Mouse (Mus musculus) forebrain, embryonic 11.5 days (tissue): ENCODE measurements around the gene H2-Q7. TPM values are rescaled to one million over a fixed set of nuclear protein-coding genes. Genes with fewer than 3 reads are reported as not detected.
"Not testable (repeated sequence)": the region's sequence is repeated elsewhere in the genome, so short reads cannot be mapped to it uniquely, and the experiment has no call there.

ENCODE experiments used
- ATAC-seq: fragments of 200-750 bp; cut with Nextera tagmentation; replicated peaks from 2 replicates; pipeline ENCODE4 v1.8.0; 2017; ENCODE audit warnings: moderate TSS enrichment; ENCODE audit not compliant: low FRiP score
- DNase-seq: peaks from one replicate; pipeline ENCODE4 v3.0.0-alpha.2; 2017; ENCODE audit warnings: low spot score
- H3K27ac ChIP-seq: fragments of 300-500 bp; sonication (generic); 2 replicates; pipeline ENCODE4 v1.5.1; 2014; ENCODE audit warnings: low read depth, low read length
- H3K27me3 ChIP-seq: fragments of 300-500 bp; sonication (generic); 2 replicates; pipeline ENCODE4 v1.6.1; 2014; ENCODE audit warnings: mild to moderate bottlenecking, low read length, mixed read lengths; ENCODE audit not compliant: control insufficient read depth, insufficient read depth
- H3K36me3 ChIP-seq: fragments of 300-500 bp; sonication (generic); 2 replicates; pipeline ENCODE4 v1.6.1; 2014; ENCODE audit warnings: mild to moderate bottlenecking, low read length, moderate library complexity, mixed read lengths; ENCODE audit not compliant: control insufficient read depth, insufficient read depth
- H3K4me1 ChIP-seq: fragments of 300-500 bp; sonication (generic); replicated peaks from 2 replicates; pipeline ENCODE4 v1.6.1; 2014; ENCODE audit warnings: low read length, mixed read lengths; ENCODE audit not compliant: control insufficient read depth, insufficient read depth
- H3K4me2 ChIP-seq: fragments of 300-500 bp; sonication (generic); 2 replicates; pipeline ENCODE4 v1.6.1; 2014; ENCODE audit warnings: low read depth, mild to moderate bottlenecking, low read length, moderate library complexity, mixed read lengths; ENCODE audit not compliant: severe bottlenecking
- H3K4me3 ChIP-seq: fragments of 300-500 bp; sonication (generic); 2 replicates; pipeline ENCODE4 v1.5.1; 2014; ENCODE audit warnings: low read depth, low read length
- H3K9ac ChIP-seq: fragments of 300-500 bp; sonication (generic); 2 replicates; pipeline ENCODE4 v1.6.1; 2014; ENCODE audit warnings: low read length
- H3K9me3 ChIP-seq: fragments of 300-500 bp; sonication (generic); 2 replicates; pipeline ENCODE4 v1.6.1; 2016; ENCODE audit warnings: low read length, mixed read lengths; ENCODE audit not compliant: control insufficient read depth
- WGBS: fragments of 180-500 bp; shearing (Covaris S2); extraction: QIAGEN DNeasy Blood & Tissue Kit; methylation state at CpG from one replicate; pipeline ENCODE4 v1.1.7; 2014; 5-methylcytosine and 5-hydroxymethylcytosine counted together
- polyA plus RNA-seq: library from polyadenylated mRNA; unstranded; fragments of >200 nt; fragmentation: Nextera tagmentation; extraction: Ambion mirVana; gene quantifications from 2 replicates; pipeline ENCODE4 v1.2.1, GENCODE M21; 2014

H2-Q7 gene
- polyA plus RNA-seq, 1 experiment from 2014 or later: 10.5 TPM

DNA sequence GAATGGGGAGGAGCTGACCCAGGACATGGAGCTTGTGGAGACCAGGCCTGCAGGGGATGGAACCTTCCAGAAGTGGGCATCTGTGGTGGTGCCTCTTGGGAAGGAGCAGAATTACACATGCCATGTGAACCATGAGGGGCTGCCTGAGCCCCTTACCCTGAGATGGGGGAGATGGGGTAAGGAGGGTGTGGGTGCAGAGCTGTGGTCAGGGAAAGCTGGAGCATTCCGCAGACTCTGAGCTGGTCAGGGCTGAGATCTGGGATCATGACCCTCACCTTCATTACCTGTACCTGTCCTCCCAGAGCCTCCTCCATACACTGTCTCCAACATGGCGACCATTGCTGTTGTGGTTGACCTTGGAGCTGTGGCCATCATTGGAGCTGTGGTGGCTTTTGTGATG is 3.4 kb downstream of the H2-Q7 start:
- not testable (repeated sequence) for H3K9me3 ChIP-seq, H3K9ac ChIP-seq
- 82% methylated on average over 2 of the region's 2 CpGs for WGBS

DNA sequence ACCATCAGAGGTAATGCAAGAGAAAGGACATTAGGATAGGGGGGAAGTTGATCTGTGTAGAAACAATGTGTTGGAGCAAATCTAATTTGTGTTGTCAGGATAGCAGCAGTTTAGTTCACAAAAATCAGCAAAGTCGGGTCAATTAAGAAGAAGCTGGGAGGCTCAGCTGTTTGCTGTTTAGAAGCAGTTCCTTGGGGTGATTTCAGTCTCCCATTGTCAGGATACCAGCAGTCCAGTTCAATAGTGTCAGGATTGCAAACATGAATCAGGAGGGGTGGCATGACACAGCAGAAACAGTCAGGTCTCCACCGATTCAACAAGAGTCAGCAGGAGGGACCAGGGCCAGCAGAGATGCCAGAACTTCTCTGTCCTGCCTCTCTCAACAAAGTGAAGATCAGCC is 5.6 kb downstream of the H2-Q7 start:
- 87% methylated on average over 2 of the region's 2 CpGs for WGBS
- not testable (repeated sequence) for ATAC-seq

More for the DNA sequence above, 3.4 kb downstream of the H2-Q7 start:
- not testable (repeated sequence) for H3K36me3 ChIP-seq, H3K4me3 ChIP-seq, DNase-seq, H3K27ac ChIP-seq, H3K27me3 ChIP-seq, H3K4me1 ChIP-seq, H3K4me2 ChIP-seq, ATAC-seq

DNA sequence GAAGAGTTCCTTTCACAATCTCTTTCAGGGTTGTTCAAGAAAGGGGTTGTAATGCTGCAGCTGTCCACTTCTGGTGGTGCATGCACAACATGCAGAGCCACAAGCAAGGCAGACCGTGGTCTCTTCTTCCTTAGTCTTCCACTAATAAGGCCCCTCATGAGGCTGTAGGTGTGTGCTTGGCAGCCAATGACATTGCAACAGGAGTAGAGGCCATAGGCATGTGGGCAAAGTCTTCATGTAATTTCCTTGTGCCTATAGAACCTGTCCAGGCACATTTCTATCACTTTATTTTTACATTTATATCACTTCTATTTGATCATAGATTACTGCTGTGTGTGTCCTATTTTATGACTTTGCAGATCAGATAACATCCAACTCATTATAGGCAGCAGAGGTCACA is 19.3 kb downstream of the H2-Q7 start:
- H3K27ac ChIP-seq, ATAC-seq: not testable (repeated sequence)
- no CpG with 5 or more reads among the region's 1 CpGs for WGBS

More for the DNA sequence above, 5.6 kb downstream of the H2-Q7 start:
- not testable (repeated sequence) for H3K27me3 ChIP-seq, H3K4me1 ChIP-seq, H3K27ac ChIP-seq, H3K9me3 ChIP-seq, H3K4me2 ChIP-seq, DNase-seq, H3K4me3 ChIP-seq, H3K9ac ChIP-seq, H3K36me3 ChIP-seq

DNA sequence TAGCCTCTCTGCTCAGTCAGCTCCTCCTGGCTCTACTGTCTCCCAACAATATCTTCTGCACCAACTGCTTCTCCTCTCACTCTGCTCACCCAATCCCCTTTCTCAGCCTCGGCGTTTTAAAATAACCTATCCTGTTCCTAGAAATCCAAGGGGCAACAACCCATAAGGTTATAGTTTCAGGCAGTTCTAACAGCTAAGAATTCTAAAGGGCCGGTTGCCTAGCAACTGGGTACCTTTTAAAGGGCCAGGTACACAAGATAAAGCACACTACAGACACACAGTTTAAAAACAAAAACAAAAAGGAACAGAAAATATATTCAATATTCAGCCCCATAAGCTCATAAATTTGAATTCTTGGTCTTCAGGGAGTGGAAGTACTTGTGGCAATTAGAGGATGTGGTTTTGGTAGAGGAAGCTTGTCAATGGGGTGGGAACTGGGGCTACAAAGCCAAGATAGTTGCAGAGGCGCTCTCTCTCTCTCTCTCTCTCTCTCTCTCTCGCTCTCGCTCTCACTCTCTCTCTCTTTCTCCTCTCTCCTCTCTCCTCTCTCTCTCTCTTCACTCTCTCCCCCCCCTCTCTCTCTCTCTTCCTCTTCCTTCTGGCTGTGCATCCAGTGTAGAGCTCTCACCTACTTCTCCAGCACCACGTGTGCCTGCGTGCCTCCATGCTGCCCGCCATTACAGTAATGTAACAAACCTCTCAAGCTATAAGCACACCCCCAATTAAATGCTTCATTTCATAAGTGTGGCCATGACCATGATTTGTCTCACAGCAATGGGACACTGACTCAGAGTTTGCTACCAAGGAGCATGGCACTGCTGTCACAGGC is 21.8 kb downstream of the H2-Q7 start:
- H3K9me3 ChIP-seq, H3K4me2 ChIP-seq, ATAC-seq, H3K9ac ChIP-seq, H3K4me3 ChIP-seq, DNase-seq, H3K4me1 ChIP-seq, H3K27me3 ChIP-seq, H3K36me3 ChIP-seq, H3K27ac ChIP-seq: not testable (repeated sequence)
- WGBS: 64% methylated on average over 3 of the region's 9 CpGs

More for the DNA sequence above, 19.3 kb downstream of the H2-Q7 start:
- not testable (repeated sequence) for H3K9ac ChIP-seq, H3K36me3 ChIP-seq, H3K4me1 ChIP-seq, H3K4me3 ChIP-seq, H3K27me3 ChIP-seq, DNase-seq, H3K4me2 ChIP-seq, H3K9me3 ChIP-seq

DNA sequence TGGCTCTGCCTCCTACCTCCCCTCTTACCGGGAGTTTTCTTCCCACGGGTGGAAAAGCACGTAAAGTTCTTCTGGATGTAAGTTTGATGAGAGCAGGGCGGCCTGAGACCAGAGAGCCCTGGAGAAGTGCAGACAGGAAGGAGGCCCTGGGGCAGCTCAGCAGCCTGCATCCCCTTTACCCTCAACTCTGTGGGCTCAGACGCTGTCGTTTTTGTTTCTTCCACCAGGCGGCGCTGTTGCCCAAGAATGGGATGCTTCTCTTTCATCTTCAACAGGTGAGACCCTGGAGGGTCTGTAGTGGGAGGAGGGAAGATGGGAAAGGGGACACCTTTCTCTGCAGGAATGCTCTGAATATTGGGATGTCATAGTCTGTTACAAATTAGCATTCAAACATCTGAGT is 26.7 kb downstream of the H2-Q7 start:
- H3K4me3 ChIP-seq, ATAC-seq, H3K27ac ChIP-seq, H3K4me2 ChIP-seq, H3K9me3 ChIP-seq, H3K9ac ChIP-seq, H3K36me3 ChIP-seq, H3K4me1 ChIP-seq: not testable (repeated sequence)
- WGBS: 8% methylated on average over 8 of the region's 8 CpGs
- peaks cover 17% of the 10 kb centered on the region for H3K27me3 ChIP-seq
- peak; percentile 78 for DNase-seq

DNA sequence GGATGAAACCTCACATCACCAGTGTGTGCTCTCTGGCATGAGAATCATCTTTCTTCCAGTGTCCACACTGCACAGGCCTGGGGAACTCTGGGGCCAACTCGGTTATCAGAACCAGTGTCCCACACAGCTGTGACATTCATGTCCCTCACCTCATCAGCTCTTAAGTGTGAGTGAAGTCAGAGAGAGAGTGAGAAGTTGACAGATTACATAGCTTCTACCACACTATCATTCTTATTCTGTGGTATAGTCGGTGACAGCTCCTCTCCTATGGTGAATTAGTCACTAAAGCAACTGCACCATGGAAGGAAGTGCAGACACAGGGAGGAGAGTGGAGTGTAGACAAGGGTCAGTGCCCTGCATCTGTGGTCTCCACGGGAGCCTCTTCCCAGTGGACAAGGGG is 30.0 kb downstream of the H2-Q7 start:
- not testable (repeated sequence) for H3K4me3 ChIP-seq, H3K4me2 ChIP-seq, H3K36me3 ChIP-seq, H3K9ac ChIP-seq, H3K4me1 ChIP-seq, DNase-seq, H3K9me3 ChIP-seq, H3K27ac ChIP-seq, ATAC-seq
- WGBS: 63% methylated on average over 3 of the region's 3 CpGs
- H3K27me3 ChIP-seq: peaks cover 19% of the 10 kb centered on the region

DNA sequence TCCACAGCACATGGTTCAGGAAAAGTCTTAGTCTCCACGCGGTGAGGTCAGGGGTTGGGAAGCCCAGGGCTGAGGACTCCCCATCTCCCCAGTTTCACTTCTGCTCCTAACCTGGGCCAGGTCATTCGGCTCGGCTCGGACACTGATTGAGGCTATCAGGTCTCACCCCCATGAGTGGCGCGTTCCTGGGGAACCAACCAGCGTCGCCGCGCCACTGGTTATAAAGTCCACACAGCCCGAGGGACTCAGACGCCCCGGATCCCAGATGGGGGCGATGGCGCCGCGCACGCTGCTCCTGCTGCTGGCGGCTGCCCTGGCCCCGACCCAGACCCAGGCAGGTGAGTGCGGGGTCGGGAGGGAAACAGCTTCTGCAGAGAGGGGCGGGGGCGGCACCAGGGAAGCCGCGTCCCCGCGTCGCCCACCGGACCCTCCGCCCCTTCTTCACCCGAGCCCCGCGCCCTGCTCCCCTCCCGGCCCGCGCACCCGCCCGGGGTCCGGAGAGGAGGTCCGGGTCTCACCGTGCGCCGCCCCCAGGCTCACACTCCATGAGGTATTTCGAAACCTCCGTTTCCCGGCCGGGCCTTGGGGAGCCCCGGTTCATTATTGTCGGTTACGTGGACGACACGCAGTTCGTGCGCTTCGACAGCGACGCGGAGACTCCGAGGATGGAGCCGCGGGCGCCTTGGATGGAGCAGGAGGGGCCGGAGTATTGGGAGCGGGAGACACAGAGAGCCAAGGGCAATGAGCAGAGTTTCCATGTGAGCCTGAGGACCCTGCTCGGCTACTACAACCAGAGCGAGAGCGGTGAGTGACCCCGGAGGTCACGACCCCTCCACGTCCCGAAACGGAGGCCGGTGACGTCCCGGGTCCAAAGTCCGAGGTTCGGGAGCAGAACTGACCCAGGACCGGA is 31.1 kb downstream of the H2-Q7 start, which contains the start of gene H2-Q10:
TSS of gene H2-Q10 (plus strand) at position 248 of the 910 bp plus-strand sequence.
- DNase-seq: peak; percentile 59
- ATAC-seq: no peak
- peak within 1 kb of the TSS; percentile 29; the same call in 1 of the 2 replicates for H3K9ac ChIP-seq
- H3K4me3 ChIP-seq: peak within 1 kb of the TSS; percentile 31
- peaks cover 19% of the 10 kb centered on the region for H3K27me3 ChIP-seq
- H3K9me3 ChIP-seq: no peaks in the 10 kb centered on the region
- H3K4me2 ChIP-seq: peak within 1 kb of the TSS; percentile 61
- peaks cover 3% of the 10 kb centered on the region; the same call in 1 of the 2 replicates for H3K4me1 ChIP-seq
- 1% methylated on average over 78 of the region's 80 CpGs for WGBS
- no peaks in the 10 kb centered on the region for H3K36me3 ChIP-seq
- H3K27ac ChIP-seq: no peak within 1 kb of the TSS

DNA sequence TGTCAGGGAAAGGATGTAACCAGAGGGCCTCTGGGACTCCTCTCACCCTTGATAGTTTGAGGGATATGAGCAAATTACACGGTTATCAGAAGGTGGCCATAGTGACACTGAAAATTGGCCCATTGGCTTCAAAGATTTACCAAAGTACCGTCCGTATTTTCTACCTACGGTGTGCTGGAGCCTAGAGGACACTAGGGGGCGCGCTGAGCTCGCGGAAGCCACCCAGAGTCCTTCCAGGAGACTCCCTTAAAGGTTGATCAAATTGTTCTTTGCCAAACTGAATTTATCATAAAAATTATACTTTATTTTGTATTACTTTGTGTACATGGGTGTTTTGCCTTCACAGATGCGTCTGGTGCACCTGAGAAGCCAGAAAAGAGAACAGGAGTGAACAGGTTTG is 45.1 kb downstream of the H2-Q7 start:
- ATAC-seq (no peak), DNase-seq (peak; percentile 79)
- Histone ChIP-seq H3K36me3 (no peaks in the 10 kb centered on the region), H3K9me3 (no peaks in the 10 kb centered on the region), H3K27me3 (no peaks in the 10 kb centered on the region), H3K9ac (no peak overlapping the region; the same call in 1 of the 2 replicates), H3K4me3 (no peak overlapping the region), H3K4me1 (no peaks in the 10 kb centered on the region), H3K4me2 (no peak overlapping the region), H3K27ac (no peak overlapping the region)
- 1% methylated on average over 9 of the region's 9 CpGs for WGBS
